Mouse (Mus musculus) activated CD4-positive, CD25-positive, alpha-beta regulatory T cell, adult 4 months (primary cell): Measurements from ENCODE around the gene Macrod2. TPM values are rescaled to one million over a fixed set of nuclear protein-coding genes. Genes with fewer than 3 reads are reported as not detected.

Experiments
- ATAC-seq: one replicate; pipeline ENCODE4 v1.8.0; 2017
- polyA plus RNA-seq, 2 experiments: library from polyadenylated mRNA; unstranded; fragments of 100-300 nt; shearing (Covaris generic); gene quantifications; one replicate each; pipeline ENCODE4 v1.2.1; 2017

Gene Macrod2
- polyA plus RNA-seq, 2 experiments from 2014 or later: 0.71 TPM; not detected in 1

DNA sequence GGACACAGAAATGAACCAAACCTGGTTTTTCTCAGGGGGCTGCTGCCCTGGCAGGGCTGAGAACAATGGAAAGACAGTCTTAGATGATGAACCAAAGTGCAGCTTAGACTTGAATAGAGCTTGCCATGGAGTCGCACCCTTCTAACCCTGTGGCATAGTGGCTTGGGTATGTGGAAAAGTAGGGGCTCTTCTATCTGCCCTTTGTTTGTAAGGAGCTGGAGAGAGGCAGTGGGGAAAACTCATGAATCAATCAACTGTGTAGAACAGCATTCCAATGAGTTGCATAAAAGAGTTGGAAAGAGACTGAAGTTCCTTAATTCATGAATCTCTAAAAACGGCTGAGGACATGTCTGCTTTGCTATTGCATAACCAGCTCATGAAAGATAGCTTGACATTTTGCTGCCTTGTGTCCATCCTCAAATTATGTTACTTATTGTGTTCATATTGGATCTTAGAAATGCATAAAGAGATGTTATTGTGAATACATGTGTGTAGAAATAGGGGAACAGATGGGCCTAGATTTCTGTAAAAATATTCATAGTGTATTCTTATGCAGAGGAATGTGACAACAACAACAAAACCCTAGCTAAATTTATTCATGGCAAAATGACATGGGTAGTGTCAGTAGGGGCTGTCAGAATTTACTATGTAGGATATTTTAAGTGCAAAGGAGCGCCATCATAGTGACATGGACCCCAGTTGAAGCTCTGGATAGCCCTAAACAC, 197.6 kb downstream of the Macrod2 start:
- no peak for ATAC-seq

DNA sequence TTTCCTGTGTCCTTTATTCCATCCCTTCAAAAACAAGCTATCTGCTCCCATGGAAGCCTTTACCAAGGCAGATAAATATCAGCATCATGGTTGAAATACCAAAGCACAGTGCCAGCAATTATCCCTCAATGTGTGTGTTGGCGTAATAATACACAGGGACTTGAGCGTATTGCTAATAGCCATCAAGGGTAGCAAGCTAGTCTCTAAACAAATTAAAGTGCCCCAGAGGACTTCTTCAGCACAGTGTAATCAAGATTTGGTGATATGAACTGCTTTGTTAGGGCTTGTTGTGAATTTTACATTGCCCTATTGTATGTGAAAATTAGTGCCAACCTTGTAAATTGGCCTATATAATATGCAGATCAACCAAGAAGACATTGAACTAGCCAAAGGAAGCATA, 201.8 kb downstream of the Macrod2 start:
- no peak for ATAC-seq

DNA sequence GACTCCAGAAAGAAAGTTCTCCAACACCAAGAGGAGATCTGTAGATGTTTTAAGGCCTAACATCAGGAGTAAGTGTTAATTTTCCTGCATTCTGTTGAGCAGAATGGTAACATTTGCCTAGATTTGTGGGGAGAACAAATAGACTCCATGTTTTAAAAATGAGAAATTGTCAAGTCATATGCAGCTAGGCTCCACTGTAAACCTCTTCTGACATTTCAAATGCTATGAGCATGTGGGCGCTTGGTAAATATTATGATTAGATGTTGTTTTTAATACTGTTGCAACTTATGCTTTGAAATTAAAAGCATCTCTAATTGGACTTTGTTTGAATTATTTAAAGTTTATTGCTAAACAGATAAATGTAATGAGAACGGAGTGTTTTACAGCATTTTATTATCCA, 220.3 kb downstream of the Macrod2 start:
- ATAC-seq: no peak

DNA sequence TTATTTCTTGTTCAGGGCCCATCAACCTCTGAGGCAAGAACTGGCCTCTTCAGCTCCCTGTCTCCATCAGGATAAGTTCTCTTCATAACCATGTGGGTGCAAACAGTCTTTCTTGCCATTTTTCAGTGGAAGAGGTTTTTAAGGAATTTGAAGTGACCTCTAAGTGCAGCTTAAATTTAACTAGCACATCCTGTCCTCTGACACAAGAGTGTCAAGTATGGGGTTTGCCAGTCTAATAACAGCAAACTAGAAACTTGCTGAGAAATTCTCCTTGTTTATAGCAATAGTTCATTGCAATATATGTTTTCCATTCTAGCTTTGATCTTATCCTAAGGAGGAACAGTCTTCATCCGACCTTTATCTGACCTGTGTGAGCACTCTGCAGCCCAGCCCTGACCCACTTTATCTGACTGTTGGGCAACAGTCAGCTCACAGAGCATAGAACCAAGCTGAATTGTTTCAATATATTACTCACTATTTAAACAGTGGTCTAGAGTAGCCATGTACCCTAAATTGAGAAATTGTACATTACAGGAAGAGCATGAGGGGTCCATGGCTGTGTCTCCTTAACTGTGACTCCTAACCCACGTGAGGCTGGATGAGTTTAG, 226.7 kb downstream of the Macrod2 start:
- ATAC-seq: no peak

DNA sequence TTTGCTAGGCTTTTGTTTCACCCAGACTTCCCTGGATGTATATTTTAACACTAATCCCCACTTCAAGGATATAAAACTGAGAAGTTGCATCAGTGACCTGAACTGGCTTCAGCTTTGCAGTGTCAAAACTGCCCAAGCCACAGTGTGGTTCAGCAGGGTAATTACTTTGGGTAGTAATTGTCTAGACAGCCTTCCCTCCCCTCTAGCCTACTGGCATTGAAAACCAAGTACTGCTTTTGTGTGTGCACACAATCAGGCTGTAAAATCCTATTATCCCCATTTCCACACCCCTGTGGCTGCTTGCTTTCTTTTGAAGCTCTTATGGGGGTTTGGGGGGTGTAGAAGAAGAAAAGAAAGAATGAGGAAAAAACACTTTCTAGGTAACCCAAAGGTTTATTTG, 258.4 kb downstream of the Macrod2 start:
- ATAC-seq: no peak

DNA sequence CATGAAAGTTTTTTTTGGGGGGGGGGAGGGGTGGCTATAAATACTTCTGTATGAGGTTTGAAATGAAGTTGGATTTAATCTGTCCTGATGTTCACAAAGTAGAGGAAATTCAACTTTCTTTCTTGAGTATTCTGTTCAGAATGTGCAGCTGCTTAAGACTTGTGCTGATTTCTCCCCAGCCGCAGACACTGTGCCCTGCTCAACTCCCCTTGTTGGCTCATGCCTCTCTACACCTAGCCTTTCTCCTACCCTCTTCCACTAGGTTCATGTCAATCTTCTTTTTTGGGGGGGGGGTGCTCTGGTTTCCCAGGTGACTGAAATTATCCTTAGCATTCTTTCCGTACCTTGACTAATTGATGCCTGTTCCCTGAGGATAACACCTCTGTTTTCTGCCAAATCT, 258.9 kb downstream of the Macrod2 start:
- no peak for ATAC-seq

DNA sequence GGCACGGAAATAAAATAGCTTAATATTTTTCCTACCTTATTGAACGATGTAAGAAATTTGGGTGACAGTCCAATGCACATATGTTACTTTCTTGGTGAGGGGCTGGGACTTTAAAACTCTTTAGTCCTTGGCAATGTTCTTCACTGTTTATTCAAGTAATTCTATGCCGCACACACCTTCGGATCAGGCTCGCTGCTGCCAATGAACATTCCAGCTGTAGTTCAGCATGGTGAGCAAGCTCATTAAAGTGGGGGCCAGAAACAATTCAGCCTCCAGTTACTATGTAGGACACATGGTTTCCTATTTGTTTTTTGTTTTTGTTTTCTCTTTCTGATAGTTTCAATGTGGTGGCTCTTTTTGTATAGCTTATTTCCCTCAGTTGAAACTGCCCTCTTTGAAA, 267.6 kb downstream of the Macrod2 start:
- ATAC-seq: no peak

DNA sequence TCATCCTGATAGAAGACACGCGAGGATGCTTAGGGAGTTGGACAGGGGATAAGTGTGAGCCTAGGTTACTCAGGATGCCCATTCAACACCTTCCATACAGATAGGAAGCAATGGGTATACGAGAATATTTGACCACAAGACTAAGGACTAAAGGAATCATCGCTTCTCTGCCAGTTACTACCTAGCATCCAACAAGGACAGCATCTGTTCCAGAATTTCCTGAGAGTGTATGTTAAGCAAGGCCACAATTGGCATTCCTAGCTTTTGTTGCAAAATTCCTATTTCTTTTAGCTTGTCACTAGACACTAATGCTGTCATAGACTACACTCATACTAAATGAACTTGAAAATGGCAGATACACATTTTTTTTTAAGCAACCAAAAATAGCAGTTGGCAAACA, 269.3 kb downstream of the Macrod2 start:
- no peak for ATAC-seq

DNA sequence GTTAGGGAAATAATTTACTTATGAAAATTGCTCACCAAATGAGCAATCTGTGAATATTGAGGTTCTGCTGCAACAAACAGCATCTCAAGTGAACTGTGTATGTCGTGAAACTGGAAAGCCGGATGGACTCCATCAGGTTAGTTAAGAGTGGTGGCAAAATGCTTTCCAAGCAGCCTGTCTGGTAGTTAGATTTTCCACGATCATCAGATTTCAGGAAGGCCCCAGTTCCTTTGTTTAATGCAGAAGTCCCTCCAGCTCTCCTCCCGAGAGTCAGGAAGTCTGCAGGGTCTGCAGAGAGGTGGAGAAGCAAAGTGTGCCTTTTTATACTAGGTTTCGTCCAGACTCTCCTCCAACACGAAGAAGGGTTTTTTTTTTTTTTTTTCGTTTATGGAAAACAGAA, 271.7 kb downstream of the Macrod2 start:
- ATAC-seq: no peak

DNA sequence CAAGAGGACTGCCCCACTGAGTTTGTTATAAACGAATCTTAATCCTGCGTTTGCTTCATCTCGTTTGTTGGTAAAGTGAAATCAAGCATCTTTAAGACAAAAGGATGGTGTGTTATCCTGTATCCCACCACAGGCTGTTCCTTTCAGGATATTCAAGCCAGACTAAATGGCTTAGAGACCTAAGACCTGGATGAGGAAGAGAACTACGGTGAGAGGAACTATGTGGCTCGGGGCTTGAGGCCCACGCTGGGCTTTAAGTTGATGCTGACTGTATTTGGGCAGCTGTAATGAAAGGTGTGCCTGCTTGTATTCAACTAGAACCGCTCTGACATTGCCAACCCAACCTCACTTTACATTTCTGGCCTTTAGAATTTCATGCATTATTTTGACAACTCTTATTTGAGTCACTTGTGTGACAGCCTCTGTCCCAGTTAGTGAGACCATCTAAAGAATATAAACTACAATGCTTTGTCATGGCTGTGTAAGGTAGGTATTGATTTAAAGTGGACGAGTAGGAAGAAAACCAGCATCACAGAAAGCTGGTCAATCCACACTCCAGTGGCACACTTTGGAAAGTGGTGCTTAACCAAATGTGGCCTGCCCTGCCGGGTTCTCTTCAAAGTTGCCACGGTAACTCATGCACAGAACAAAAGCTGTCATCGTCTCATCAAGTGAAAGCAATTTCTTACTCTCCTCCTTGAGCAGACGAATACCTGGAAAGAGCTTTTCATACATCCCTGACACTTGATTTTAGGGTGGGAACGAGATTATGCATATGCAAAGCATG, 272.3 kb downstream of the Macrod2 start:
- no peak for ATAC-seq

DNA sequence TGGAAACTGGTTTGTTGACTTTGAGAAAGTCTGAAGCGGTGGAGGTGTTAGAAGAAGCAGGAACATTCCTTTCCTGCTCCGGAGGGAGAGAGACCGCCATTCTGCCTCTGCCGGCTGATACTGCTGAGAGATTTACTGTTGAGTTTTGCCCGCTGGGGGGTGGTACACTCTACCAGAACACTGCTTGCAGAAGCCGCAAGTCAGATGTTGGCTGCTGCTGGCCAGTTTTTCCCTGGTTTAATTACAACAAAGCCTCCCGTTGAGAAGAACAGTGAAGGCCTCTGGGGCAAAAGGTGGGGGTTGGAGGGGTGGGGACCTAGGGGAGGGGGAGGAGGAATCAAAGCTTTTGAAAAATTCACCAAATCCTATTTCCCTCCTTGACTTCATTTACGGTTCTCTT, 273.2 kb downstream of the Macrod2 start:
- no peak for ATAC-seq

DNA sequence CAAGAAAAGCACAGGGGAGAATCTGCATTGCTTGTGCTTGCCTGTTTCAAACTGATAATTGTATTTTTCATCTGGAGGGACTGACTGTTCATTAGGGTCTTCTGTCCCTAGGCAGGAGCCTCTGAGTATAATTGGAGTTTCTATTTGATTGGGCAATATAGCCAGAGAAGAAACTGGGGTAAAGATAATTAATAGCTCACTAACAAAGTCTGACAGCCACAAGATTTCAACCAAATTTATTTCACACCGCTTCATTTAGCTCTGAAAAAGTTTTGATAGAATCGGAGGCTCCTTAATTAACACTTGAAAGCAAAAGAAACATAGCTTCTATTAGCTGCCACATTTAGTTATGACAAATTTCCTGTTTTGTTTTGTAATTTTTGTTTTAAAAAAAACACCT, 274.0 kb downstream of the Macrod2 start:
- ATAC-seq: no peak

DNA sequence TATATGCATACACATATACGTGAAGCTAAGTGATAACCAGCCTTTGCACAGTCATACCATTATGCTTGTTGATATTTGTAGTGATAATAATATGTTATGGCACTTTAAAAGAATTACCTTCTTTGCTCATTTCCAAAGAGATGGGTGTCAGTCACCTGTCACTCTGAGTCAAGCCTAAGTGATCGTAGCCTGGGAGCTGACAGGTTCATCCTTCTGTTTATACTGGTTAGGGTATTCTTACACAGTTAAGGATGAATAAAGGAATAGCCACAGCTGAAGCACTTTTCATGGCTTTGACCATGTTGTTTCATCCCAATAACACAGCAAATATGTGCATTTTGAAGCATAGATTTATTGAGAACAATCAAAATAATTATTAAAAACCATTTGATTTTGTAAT, 274.7 kb downstream of the Macrod2 start:
- no peak for ATAC-seq

DNA sequence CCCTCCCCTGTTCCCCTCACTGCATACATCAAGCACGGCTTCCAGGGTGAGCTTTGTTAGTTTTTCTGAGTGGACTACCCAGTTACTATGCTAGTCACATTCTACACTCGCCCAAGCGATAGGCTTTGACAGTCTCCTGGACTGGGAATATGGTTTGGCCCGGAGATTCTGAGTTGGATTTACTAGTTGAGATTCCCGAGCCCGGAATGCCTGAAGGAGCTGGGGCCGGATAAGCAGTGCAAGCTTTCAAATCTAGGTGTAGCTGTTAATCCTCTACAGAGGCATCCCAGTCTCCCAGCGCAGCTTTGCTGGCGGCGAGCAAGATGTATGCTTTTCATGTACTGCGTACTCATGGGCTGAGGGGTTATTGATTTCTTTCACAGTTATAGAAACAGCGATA, 275.3 kb downstream of the Macrod2 start:
- ATAC-seq: no peak

DNA sequence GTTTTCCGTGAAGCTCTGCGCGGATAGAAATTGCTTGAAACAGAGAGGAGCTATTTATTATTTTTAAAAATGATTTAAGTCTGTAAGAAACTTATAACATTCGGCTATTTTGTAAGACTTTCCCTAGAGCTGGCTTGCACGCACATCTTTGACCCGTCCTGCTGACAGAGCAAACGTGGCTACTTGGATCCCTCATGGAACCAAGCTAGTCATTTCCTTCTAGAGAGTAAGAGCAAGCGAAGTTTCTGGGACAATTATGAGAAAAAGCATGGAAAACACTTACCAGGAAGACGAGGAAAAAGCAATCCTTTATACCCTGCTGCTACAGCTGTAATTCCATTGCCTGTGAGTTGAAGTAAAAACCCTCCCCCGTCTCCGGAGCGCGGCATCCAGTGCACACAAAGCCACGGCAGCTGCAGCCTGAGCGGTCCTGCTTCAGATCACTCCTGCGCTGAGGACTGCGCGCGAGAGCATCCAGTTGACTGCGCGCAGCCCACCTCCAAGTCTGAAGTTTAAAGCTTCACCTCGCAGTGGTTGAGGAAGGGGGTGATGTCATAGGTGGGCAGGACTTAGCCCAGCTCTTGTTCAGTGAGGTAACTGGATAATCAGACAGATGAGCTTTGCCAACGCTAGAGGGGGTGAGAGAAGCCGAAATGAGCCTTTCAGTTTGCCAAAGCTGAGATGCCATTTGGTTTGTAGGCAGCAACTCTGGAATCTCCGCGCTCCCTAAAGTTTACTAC, 276.0 kb downstream of the Macrod2 start, which contains the start of gene Flrt3:
TSS of gene Flrt3 (minus strand) at position 507 of the 740 bp plus-strand sequence.
- ATAC-seq: peak; percentile 43

DNA sequence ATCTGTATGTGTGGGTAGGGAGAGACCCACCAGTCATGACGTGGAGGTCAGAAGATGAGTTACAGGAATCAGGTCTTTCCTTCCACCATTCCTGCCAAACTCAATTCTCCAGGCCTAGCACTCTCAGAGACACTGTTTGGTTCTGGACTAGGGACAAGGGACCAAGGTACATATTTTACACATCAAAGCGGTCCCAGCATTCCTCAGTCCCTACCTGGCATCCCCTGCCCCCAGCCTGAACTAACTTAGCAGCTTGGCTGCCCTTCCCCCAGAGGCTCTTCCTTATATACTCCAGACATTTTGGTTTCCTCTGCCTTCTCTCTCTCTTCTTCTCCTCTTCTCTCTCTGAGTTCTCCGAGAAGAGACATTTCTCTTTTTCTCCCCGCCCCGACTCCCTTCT, 278.4 kb downstream of the Macrod2 start:
- no peak for ATAC-seq

DNA sequence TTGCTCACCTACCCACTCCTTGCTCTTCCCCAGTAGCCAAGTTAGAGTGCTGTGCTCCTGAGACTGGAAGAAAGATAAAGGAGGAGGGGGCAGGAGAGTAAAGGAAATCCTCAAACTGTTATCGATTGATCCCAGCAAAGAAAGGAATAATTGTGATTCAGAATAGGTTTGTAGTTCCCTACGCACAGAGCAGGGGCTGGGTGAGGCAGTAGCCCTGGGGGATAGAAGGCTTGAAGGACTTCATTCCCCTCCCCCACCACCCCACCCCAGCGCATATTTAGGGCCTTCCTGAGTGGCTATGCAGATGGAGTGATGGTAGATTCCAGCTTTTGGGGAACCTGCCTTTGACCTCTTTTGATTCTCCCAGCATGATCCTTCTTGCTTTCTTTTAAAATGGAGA, 281.6 kb downstream of the Macrod2 start:
- no peak for ATAC-seq

DNA sequence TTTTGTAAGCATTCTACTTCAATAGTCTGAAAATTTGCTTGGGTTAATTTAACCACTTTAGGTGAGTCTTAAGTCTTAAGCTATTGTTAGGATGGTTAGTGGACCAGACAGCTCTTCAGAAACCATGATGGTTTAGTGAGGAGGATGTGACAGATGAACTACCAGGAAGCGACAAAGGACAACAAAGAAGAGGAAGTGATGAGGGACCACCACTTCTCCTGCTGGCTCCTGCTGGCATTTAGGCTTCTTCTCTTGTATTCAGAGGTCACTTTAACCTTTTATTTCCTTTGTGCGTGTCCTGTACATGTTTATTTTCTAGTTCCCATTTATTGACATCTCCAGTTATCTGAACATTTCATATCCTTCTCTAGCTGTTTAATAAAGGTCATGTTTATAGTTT, 295.8 kb downstream of the Macrod2 start:
- no peak for ATAC-seq

DNA sequence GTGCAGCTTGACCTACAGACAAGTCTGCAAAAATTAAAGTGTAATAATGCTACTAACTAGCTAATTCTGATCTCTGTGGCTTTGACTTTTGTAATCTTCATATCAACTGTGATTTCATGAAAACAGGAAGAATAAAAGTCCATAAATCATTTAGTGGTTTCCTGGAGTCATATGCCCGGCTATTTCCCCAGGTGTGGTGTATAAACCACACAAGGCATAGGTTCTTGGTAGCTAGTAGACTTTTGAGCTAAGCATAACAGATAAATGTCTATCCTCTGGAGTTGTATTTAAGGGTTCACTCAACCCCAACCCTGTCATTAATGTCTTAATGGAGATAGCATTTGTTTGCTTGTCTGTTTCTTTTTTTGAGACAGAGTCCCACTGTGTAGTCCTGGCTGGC, 296.3 kb downstream of the Macrod2 start:
- ATAC-seq: no peak

DNA sequence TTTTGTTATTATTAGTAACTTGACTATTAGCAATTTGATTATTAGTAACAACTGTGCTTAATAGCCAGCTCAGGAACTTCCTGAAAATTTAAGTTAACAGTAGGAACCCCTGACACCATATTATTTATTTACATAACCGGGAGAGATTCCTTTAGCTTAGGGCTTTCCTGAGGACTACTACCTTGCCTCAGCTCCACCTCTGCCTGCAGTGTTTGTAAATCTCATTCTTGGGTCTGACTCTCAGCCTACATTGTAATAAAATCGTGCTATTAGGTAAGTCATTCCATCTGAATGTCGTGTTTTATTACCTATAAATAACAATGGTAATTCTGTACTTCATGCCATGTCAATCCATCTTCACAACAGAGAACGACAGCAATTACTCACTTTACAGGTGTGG, 297.4 kb downstream of the Macrod2 start:
- ATAC-seq: no peak

DNA sequence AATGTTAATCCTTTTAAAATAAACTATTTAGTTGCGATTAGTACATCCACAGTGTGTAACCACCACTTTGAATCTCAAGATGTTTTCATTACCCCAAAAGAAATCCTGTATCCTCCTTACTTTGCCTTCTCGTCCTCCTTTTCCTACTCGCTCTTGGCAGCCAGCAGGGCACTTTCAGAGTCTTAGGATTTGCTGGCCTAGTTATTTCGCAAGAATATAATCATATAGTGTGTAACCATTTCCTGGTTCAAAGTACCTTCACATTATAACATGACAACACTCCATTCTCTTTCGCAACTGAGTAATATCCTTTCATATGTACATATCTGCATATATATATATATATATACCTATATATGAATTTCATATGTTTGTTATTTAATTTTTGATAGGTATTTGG, 298.7 kb downstream of the Macrod2 start:
- ATAC-seq: no peak

DNA sequence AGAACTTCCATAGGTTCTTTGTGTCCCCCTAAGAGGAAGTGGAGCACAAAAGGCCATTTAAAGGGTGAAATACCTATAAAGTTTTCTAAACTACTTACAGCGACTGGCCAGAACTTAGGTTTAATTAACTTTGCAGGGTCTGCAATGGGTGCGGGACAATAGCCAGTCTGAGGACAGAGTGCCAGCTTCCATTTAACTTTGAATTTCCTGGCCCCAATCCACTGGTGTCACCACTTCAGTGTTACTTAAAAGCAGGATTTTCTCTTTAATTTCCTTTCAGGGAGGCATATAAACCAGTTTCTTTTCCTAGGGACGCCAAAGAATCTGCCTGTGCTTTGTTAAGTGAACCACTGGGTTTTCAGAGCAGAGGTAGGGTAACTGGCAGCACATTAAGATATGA, 303.5 kb downstream of the Macrod2 start:
- no peak for ATAC-seq

DNA sequence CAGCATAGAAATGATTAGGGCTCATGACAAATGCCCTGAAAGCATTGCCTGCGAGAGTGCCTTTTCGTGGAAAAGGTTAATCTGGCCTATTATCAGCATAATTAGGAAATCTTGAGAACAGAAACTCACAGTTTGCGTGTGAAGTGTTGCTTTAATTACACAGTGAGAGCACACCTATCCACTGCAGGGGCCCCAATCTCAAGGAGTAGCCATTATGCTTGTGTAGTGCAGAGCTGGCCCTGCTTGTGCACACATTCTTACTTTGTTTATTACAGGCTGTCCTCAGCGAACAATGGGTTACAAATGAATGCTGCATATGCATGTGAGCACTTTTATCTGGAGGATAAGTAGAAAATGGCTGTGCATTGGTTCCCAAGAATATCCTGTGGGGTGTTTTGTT, 308.3 kb downstream of the Macrod2 start:
- no peak for ATAC-seq
